Mouse (Mus musculus) thymus, postnatal 36 days (tissue): Measurements from ENCODE around the gene Apoa5.
"Not testable (repeated sequence)": the region's sequence is repeated elsewhere in the genome, so short reads cannot be mapped to it uniquely, and the experiment has no call there.

Experiments
- DNase-seq, 2 experiments: peaks; one replicate each; pipeline ENCODE4 v3.0.0; 2022; ENCODE audit warnings: mixed read lengths in 2 of 2

Apoa5 gene

GRCm38 (mm10) chr9:46269125-46269524, 692 bp downstream of the Apoa5 start:
- no peak for DNase-seq

- DNase-seq = no peak
Measured at GRCm38 (mm10) chr9:46270782-46271181, 2.3 kb downstream of the Apoa5 start.

GRCm38 (mm10) chr9:46272070-46272469, 3.6 kb downstream of the Apoa5 start:
- peak; percentile 7 to 30 for DNase-seq

GRCm38 (mm10) chr9:46272677-46273454, 4.4 kb downstream of the Apoa5 start, which contains the start of gene Zpr1:
TSS of gene Zpr1 (plus strand) at chr9:46273064.
- DNase-seq = peak; percentile 86 to 90

GRCm38 (mm10) chr9:46274494-46274893, 6.1 kb downstream of the Apoa5 start:
- no peak for DNase-seq

- DNase-seq = peak; percentile 94 to 97
Measured at GRCm38 (mm10) chr9:46282631-46283436, 14.4 kb downstream of the Apoa5 start, which contains the start of gene Bud13. TSS of gene Bud13 (plus strand) at chr9:46283008.

GRCm38 (mm10) chr9:46298381-46298780, 29.9 kb downstream of the Apoa5 start:
- DNase-seq = no peak

- DNase-seq = peak; percentile 37 to 43
Measured at GRCm38 (mm10) chr9:46302142-46302541, 33.7 kb downstream of the Apoa5 start.

- DNase-seq = no peak
Measured at GRCm38 (mm10) chr9:46309121-46309520, 40.7 kb downstream of the Apoa5 start.

GRCm38 (mm10) chr9:46314507-46314906, 46.1 kb downstream of the Apoa5 start:
- DNase-seq = peak; percentile 60

GRCm38 (mm10) chr9:46314921-46315320, 46.5 kb downstream of the Apoa5 start:
- no peak for DNase-seq

- no peak for DNase-seq
Measured at GRCm38 (mm10) chr9:46315807-46316365, 47.5 kb downstream of the Apoa5 start.

- no peak for DNase-seq
Measured at GRCm38 (mm10) chr9:46316388-46316787, 48.0 kb downstream of the Apoa5 start.

- DNase-seq = no peak
Measured at GRCm38 (mm10) chr9:46316909-46317308, 48.5 kb downstream of the Apoa5 start.

GRCm38 (mm10) chr9:46317957-46318356, 49.5 kb downstream of the Apoa5 start:
- peak in 1 of 2 experiments; percentile 9 for DNase-seq

- not testable (repeated sequence) for DNase-seq
Measured at GRCm38 (mm10) chr9:46319886-46320285, 51.5 kb downstream of the Apoa5 start, which contains the start of gene 4931429L15Rik. TSS of gene 4931429L15Rik (minus strand) at chr9:46319986.

- no peak for DNase-seq
Measured at GRCm38 (mm10) chr9:46320461-46320860, 52.0 kb downstream of the Apoa5 start.
